ENCODE assay signal across 27 mouse cellular contexts in genomic region chr6:28367575-28367974, GRCm38 (mm10). TPM values are rescaled to one million over a fixed set of nuclear protein-coding genes. Genes with fewer than 3 reads are reported as not detected.
DNase-seq lines count a peak whose midpoint lies in the region; ATAC-seq and TF ChIP-seq lines count a peak whose summit lies in the region.
"Had no signal": no experiment of that assay in that cellular context is flagged by ENCODE, and none has a peak within 500 bp of the region (broad histone marks: within the 10 kb centered on the region; RNA-seq: fewer than 3 reads in every experiment).

No protein-coding gene starts in this region.

- no peak overlapping the region for H3K4me2 ChIP-seq in forebrain, embryonic 11.5 days (ENCODE audit: low read depth, low read length, severe bottlenecking)
- no peak overlapping the region for H3K4me2 ChIP-seq in forebrain, embryonic 13.5 days
- no peak overlapping the region for H3K4me2 ChIP-seq in forebrain, embryonic 15.5 days (replicated peaks)
- no peak overlapping the region for H3K4me2 ChIP-seq in forebrain, postnatal 0 days (ENCODE audit: low read depth)
- H3K4me2 ChIP-seq: embryonic facial prominence, embryonic 13.5 days; embryonic facial prominence, embryonic 15.5 days had no signal

- no peak overlapping the region for H3K4me3 ChIP-seq in forebrain, embryonic 11.5 days (ENCODE audit: low read depth, low read length)
- H3K4me3 ChIP-seq in forebrain, embryonic 10.5 days = no peak overlapping the region
- H3K4me3 ChIP-seq in forebrain, embryonic 13.5 days = no peak overlapping the region
- no peak overlapping the region for H3K4me3 ChIP-seq in forebrain, embryonic 15.5 days
- H3K4me3 ChIP-seq in forebrain, postnatal 0 days (ENCODE audit: low read depth, low read length) = no peak overlapping the region
- H3K4me3 ChIP-seq: embryonic facial prominence, embryonic 13.5 days; embryonic facial prominence, embryonic 15.5 days; erythroblast, embryonic 14.5 days had no signal

- no peaks in the 10 kb centered on the region for H3K9me3 ChIP-seq in forebrain, embryonic 11.5 days (ENCODE audit: control insufficient read depth, low read length)
- H3K9me3 ChIP-seq in forebrain, embryonic 10.5 days = no peaks in the 10 kb centered on the region
- H3K9me3 ChIP-seq in forebrain, embryonic 13.5 days (replicated peaks) = no peaks in the 10 kb centered on the region
- no peaks in the 10 kb centered on the region for H3K9me3 ChIP-seq in forebrain, embryonic 15.5 days
- no peaks in the 10 kb centered on the region for H3K9me3 ChIP-seq in forebrain, postnatal 0 days (ENCODE audit: low read length)
- H3K9me3 ChIP-seq: embryonic facial prominence, embryonic 13.5 days; embryonic facial prominence, embryonic 15.5 days; G1E had no signal

- no peak overlapping the region for H3K27ac ChIP-seq in forebrain, embryonic 11.5 days (ENCODE audit: low read depth, low read length)
- no peak overlapping the region for H3K27ac ChIP-seq in forebrain, embryonic 10.5 days
- H3K27ac ChIP-seq in forebrain, embryonic 13.5 days = peak overlapping the region; percentile 48
- H3K27ac ChIP-seq in forebrain, embryonic 15.5 days (replicated peaks) = peak overlapping the region; percentile 19; the same call in 1 of the 2 replicates
- H3K27ac ChIP-seq in forebrain, postnatal 0 days (ENCODE audit: low read depth, low read length) = no peak overlapping the region
- H3K27ac ChIP-seq: embryonic facial prominence, embryonic 13.5 days; embryonic facial prominence, embryonic 15.5 days had no signal

- H3K27me3 ChIP-seq in forebrain, embryonic 11.5 days (ENCODE audit: control insufficient read depth, insufficient read depth, low read length) = no peaks in the 10 kb centered on the region
- H3K27me3 ChIP-seq in forebrain, embryonic 10.5 days (ENCODE audit: poor library complexity, severe bottlenecking) = no peaks in the 10 kb centered on the region
- no peaks in the 10 kb centered on the region for H3K27me3 ChIP-seq in forebrain, embryonic 13.5 days
- H3K27me3 ChIP-seq in forebrain, embryonic 15.5 days = no peaks in the 10 kb centered on the region
- H3K27me3 ChIP-seq in forebrain, postnatal 0 days (ENCODE audit: insufficient read depth, low read length) = no peaks in the 10 kb centered on the region
- H3K27me3 ChIP-seq: CH12.LX; embryonic facial prominence, embryonic 13.5 days; embryonic facial prominence, embryonic 15.5 days had no signal

- peak; percentile 63; the same call in 1 of the 2 replicates for ATAC-seq in forebrain, embryonic 11.5 days (replicated peaks; ENCODE audit: low FRiP score)
- ATAC-seq in forebrain, embryonic 13.5 days = peak; percentile 72
- ATAC-seq in forebrain, embryonic 15.5 days (replicated peaks) = peak; percentile 63
- peak; percentile 78 for ATAC-seq in forebrain, postnatal 0 days
- ATAC-seq: activated CD4-positive, CD25-positive, alpha-beta regulatory T cell, adult 4 months; CD4-positive, CD25-positive, alpha-beta regulatory T cell, adult 4 months; Patski had no signal

- H3K9ac ChIP-seq in forebrain, embryonic 11.5 days (ENCODE audit: low read length) = no peak overlapping the region
- no peak overlapping the region for H3K9ac ChIP-seq in forebrain, embryonic 13.5 days
- H3K9ac ChIP-seq in forebrain, embryonic 15.5 days (replicated peaks) = no peak overlapping the region
- no peak overlapping the region for H3K9ac ChIP-seq in forebrain, postnatal 0 days
- H3K9ac ChIP-seq: embryonic facial prominence, embryonic 13.5 days; embryonic facial prominence, embryonic 15.5 days had no signal

- 66% methylated on average over 9 of the region's 9 CpGs for whole genome bisulfite sequencing in forebrain, embryonic 11.5 days
- 82% methylated on average over 9 of the region's 9 CpGs for WGBS in forebrain, embryonic 10.5 days
- 38% methylated on average over 9 of the region's 9 CpGs for WGBS in forebrain, embryonic 13.5 days
- whole genome bisulfite sequencing in forebrain, embryonic 15.5 days = 33% methylated on average over 9 of the region's 9 CpGs
- WGBS in forebrain, postnatal 0 days = 28% methylated on average over 9 of the region's 9 CpGs

- no peaks in the 10 kb centered on the region for H3K36me3 ChIP-seq in forebrain, embryonic 11.5 days (ENCODE audit: control insufficient read depth, insufficient read depth, low read length)
- H3K36me3 ChIP-seq in forebrain, embryonic 10.5 days (replicated peaks) = no peaks in the 10 kb centered on the region
- no peaks in the 10 kb centered on the region for H3K36me3 ChIP-seq in forebrain, embryonic 13.5 days (ENCODE audit: poor library complexity, severe bottlenecking)
- H3K36me3 ChIP-seq in forebrain, embryonic 15.5 days = no peaks in the 10 kb centered on the region
- H3K36me3 ChIP-seq in forebrain, postnatal 0 days (ENCODE audit: insufficient read depth) = no peaks in the 10 kb centered on the region
- H3K36me3 ChIP-seq: embryonic facial prominence, embryonic 13.5 days; embryonic facial prominence, embryonic 15.5 days; G1E had no signal

- TF ChIP-seq CTCF in forebrain, postnatal 0 days (IDR thresholded peaks at IDR 0.05; ENCODE audit: low read depth) = no peak

- intact Hi-C loops in heart, postnatal 36 days (cut with DNase I) = no loop called here

- DNase-seq in forebrain, embryonic 11.5 days (ENCODE audit: low spot score) = no peak
- DNase-seq in forebrain, embryonic 10.5 days (ENCODE audit: extremely low spot score, low spot score) = no peak
- DNase-seq in forebrain, postnatal 0 days = peak; percentile 15
- DNase-seq in heart, postnatal 36 days = no peak
- DNase-seq in retina, embryonic 14.5 days (ENCODE audit: low spot score) = no peak
- DNase-seq in layer of hippocampus, postnatal 36 days = no peak
- DNase-seq: adrenal gland, adult 8-10 months; adrenal gland, postnatal 14 days; adrenal gland, postnatal 36 days; B cell, adult 2 months; cerebellum, adult 11 months; cerebellum, adult 18-20 months; cerebellum, adult 8-10 months; cerebellum, adult 9-11 months; cerebellum, postnatal 14 days; cerebellum, postnatal 36 days; embryo, embryonic 11 days had no signal

- no peaks in the 10 kb centered on the region for H3K4me1 ChIP-seq in forebrain, embryonic 11.5 days (replicated peaks; ENCODE audit: control insufficient read depth, insufficient read depth, low read length)
- peaks cover 18% of the 10 kb centered on the region; the same call in 1 of the 2 replicates for H3K4me1 ChIP-seq in forebrain, embryonic 10.5 days
- H3K4me1 ChIP-seq in forebrain, embryonic 13.5 days = peaks cover 35% of the 10 kb centered on the region
- peaks cover 12% of the 10 kb centered on the region for H3K4me1 ChIP-seq in forebrain, embryonic 15.5 days
- no peaks in the 10 kb centered on the region for H3K4me1 ChIP-seq in forebrain, postnatal 0 days (ENCODE audit: insufficient read depth)
- H3K4me1 ChIP-seq: embryonic facial prominence, embryonic 13.5 days; embryonic facial prominence, embryonic 15.5 days had no signal

RNA-seq across cellular contexts. Expression of gene Zfp800, which starts 30.2 kb away (rescaled TPM):
- 23.9 and 26.0 TPM in 2 replicates for polyA plus RNA-seq in forebrain, embryonic 11.5 days (2014; fragmentation: Nextera tagmentation; extraction: Ambion mirVana)
- 22.0 and 22.8 TPM in 2 replicates for polyA plus RNA-seq in forebrain, embryonic 10.5 days (2016; fragmentation: Nextera tagmentation; extraction: Ambion mirVana)
- 26.5 and 27.5 TPM in 2 replicates for polyA plus RNA-seq in forebrain, embryonic 13.5 days (2015; fragmentation: Nextera tagmentation; extraction: Ambion mirVana)
- polyA plus RNA-seq in forebrain, embryonic 15.5 days (2015; fragmentation: Nextera tagmentation; extraction: Ambion mirVana) = 20.8 and 23.1 TPM in 2 replicates
- 22.1 and 24.9 TPM in 2 replicates for total RNA-seq in forebrain, postnatal 0 days (2014; rRNA removed)
- polyA plus RNA-seq in forebrain, postnatal 0 days (2015; fragmentation: Nextera tagmentation; extraction: Ambion mirVana) = 14.1 and 16.5 TPM in 2 replicates
- total RNA-seq in heart, postnatal 36 days (2021) = 10 to 100 TPM in 1 of 2 experiments, 1 to 10 TPM in 1; 9.4 to 11.5 TPM
- 10 to 100 TPM; 25.5 to 30.4 TPM for total RNA-seq in layer of hippocampus, postnatal 36 days (2021)

RNA-seq across cellular contexts. Expression of gene Arf5, which starts 55.8 kb away (rescaled TPM):
- polyA plus RNA-seq in forebrain, embryonic 11.5 days (2014; fragmentation: Nextera tagmentation; extraction: Ambion mirVana) = 301 and 329 TPM in 2 replicates
- 269 and 281 TPM in 2 replicates for polyA plus RNA-seq in forebrain, embryonic 10.5 days (2016; fragmentation: Nextera tagmentation; extraction: Ambion mirVana)
- 348 and 361 TPM in 2 replicates for polyA plus RNA-seq in forebrain, embryonic 13.5 days (2015; fragmentation: Nextera tagmentation; extraction: Ambion mirVana)
- 414 and 439 TPM in 2 replicates for polyA plus RNA-seq in forebrain, embryonic 15.5 days (2015; fragmentation: Nextera tagmentation; extraction: Ambion mirVana)
- total RNA-seq in forebrain, postnatal 0 days (2014; rRNA removed) = 292 and 346 TPM in 2 replicates
- polyA plus RNA-seq in forebrain, postnatal 0 days (2015; fragmentation: Nextera tagmentation; extraction: Ambion mirVana) = 536 and 587 TPM in 2 replicates
- 100 to 1,000 TPM; 162 to 164 TPM for total RNA-seq in heart, postnatal 36 days (2021)
- total RNA-seq in layer of hippocampus, postnatal 36 days (2021) = 100 to 1,000 TPM; 272 to 305 TPM

Comparison
In these comparisons a context has a peak if more than half of its experiments do, and no peak if none do; other contexts are left out.
1. H3K27ac ChIP-seq: peak in forebrain, embryonic 13.5 days (single experiment) and forebrain, embryonic 15.5 days (single experiment); none in forebrain, embryonic 11.5 days (single experiment), forebrain, embryonic 10.5 days (single experiment) and forebrain, postnatal 0 days (single experiment).
2. Peak in every context shown above with its lines, with median percentiles within 50 percentile points of each other: ATAC-seq.